In the genomic region with DNA sequence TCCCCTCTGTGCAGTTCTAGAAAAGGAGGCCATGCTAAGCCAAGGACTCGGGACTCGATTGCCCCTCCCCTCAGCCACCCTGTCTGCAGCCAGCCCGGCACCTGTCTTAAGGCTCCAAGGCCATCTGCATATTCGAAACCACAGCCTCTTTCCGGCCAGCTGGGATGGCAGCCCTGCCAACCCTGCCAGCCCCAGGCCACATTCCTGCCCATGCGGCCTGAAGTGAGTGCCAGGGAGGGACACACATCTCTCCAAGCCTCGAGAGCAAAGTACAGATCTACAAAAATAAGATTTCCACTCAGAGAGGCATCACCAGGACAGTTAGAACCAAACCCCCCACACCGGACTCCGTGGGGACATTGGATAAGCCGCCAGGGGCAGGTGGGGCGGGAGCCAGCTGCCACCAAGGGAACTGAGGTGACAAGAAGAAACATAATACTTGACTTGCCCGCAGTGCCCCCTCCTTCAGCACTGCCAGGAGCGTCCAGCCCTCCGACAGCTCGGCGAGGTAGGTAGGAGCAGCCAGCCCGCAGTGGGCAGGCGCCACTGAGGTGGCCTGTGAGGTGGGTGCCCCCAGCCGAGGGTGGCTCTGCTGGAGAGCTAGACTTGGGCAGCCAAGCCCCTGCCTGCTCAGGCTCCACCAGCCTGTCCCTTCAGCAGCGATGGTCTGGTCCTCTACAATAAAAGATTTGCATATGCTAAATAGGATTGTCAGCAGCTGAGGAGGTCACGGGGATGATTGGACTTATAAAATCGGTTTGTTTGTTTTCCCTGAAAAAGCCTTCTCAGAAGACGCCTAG, we compare ENCODE assay signal across 9 mouse cellular contexts. TPM values are rescaled to one million over a fixed set of nuclear protein-coding genes. Genes with fewer than 3 reads are reported as not detected.
DNase-seq lines count a peak whose midpoint lies in the region; ATAC-seq lines count a peak whose summit lies in the region.
"Had no signal": no experiment of that assay in that cellular context is flagged by ENCODE, and none has a peak within 500 bp of the region (broad histone marks: within the 10 kb centered on the region; RNA-seq: fewer than 3 reads in every experiment).

No protein-coding gene starts in this region.

- H3K27ac ChIP-seq in midbrain, embryonic 12.5 days (replicated peaks) = no peak overlapping the region
- H3K27ac ChIP-seq in midbrain, embryonic 15.5 days = no peak overlapping the region
- H3K27ac ChIP-seq: limb, embryonic 12.5 days had no signal

- ATAC-seq in midbrain, embryonic 12.5 days (ENCODE audit: low FRiP score, low read depth) = 0 out of 2 replicates have a peak, but pooled peaks have one; percentile 12
- no peak for ATAC-seq in midbrain, embryonic 15.5 days (replicated peaks)
- peak; percentile 25; the same call in 1 of the 2 replicates for ATAC-seq in common myeloid progenitor, adult 5-6 weeks (replicated peaks; ENCODE audit: low read depth, poor library complexity, severe bottlenecking)
- no peak for ATAC-seq in megakaryocyte, adult 5-6 weeks (ENCODE audit: poor library complexity, severe bottlenecking)
- no peak for ATAC-seq in erythroblast, adult 5-6 weeks (replicated peaks; ENCODE audit: low FRiP score, poor library complexity, severe bottlenecking)

- H3K27me3 ChIP-seq in midbrain, embryonic 12.5 days = 0 out of 2 replicates have a peak, but pooled peaks cover 7% of the 10 kb centered on the region
- no peaks in the 10 kb centered on the region for H3K27me3 ChIP-seq in midbrain, embryonic 15.5 days (replicated peaks)
- H3K27me3 ChIP-seq: limb, embryonic 12.5 days had no signal

- H3K4me1 ChIP-seq in midbrain, embryonic 12.5 days = peaks cover 6% of the 10 kb centered on the region; the same call in 1 of the 2 replicates
- peaks cover 6% of the 10 kb centered on the region; the same call in 1 of the 2 replicates for H3K4me1 ChIP-seq in midbrain, embryonic 15.5 days

- H3K9me3 ChIP-seq in midbrain, embryonic 12.5 days = no peaks in the 10 kb centered on the region
- no peaks in the 10 kb centered on the region for H3K9me3 ChIP-seq in midbrain, embryonic 15.5 days
- H3K9me3 ChIP-seq: limb, embryonic 12.5 days had no signal

- 48% methylated on average over 23 of the region's 23 CpGs for WGBS in midbrain, embryonic 12.5 days
- WGBS in midbrain, embryonic 15.5 days = 48% methylated on average over 23 of the region's 23 CpGs

- DNase-seq in heart, postnatal 4 days = peak; percentile 59
- peak; percentile 80 for DNase-seq in skeletal muscle tissue, adult 2 months (ENCODE audit: low read depth, low spot score)
- DNase-seq in liver = no peak

- H3K36me3 ChIP-seq in midbrain, embryonic 12.5 days = no peaks in the 10 kb centered on the region
- no peaks in the 10 kb centered on the region for H3K36me3 ChIP-seq in midbrain, embryonic 15.5 days (replicated peaks)
- H3K36me3 ChIP-seq: limb, embryonic 12.5 days had no signal

- no peak overlapping the region for H3K9ac ChIP-seq in midbrain, embryonic 12.5 days (replicated peaks)
- H3K9ac ChIP-seq in midbrain, embryonic 15.5 days = no peak overlapping the region
- H3K9ac ChIP-seq: limb, embryonic 12.5 days had no signal

- no peak overlapping the region for H3K4me3 ChIP-seq in midbrain, embryonic 12.5 days
- H3K4me3 ChIP-seq in midbrain, embryonic 15.5 days = no peak overlapping the region
- H3K4me3 ChIP-seq: limb, embryonic 12.5 days had no signal

- no peak overlapping the region for H3K4me2 ChIP-seq in midbrain, embryonic 12.5 days (replicated peaks)
- no peak overlapping the region for H3K4me2 ChIP-seq in midbrain, embryonic 15.5 days
- H3K4me2 ChIP-seq: limb, embryonic 12.5 days had no signal

RNA-seq across cellular contexts. Expression of a gene that starts 39.0 kb away (rescaled TPM):
- 38.1 and 45.1 TPM in 2 replicates for polyA plus RNA-seq in midbrain, embryonic 12.5 days (2016; fragmentation: Nextera tagmentation; extraction: Ambion mirVana)
- 53.3 and 53.4 TPM in 2 replicates for polyA plus RNA-seq in midbrain, embryonic 15.5 days (2015; fragmentation: Nextera tagmentation; extraction: Ambion mirVana)
- total RNA-seq in common myeloid progenitor, adult 5-6 weeks (2017) = 5.7 and 6.9 TPM in 2 replicates
- total RNA-seq in heart, postnatal 4 days (2021) = 1 to 10 TPM; 4.2 to 4.5 TPM
- 3.5 and 5.9 TPM in 2 replicates for total RNA-seq in megakaryocyte, adult 5-6 weeks (2015)
- total RNA-seq in megakaryocyte, adult 5-6 weeks (2017) = 2.1 and 3.0 TPM in 2 replicates
- total RNA-seq in erythroblast, adult 5-6 weeks (2015; ENCODE audit: low replicate concordance) = 1.5 TPM in 2 replicates
- 0.70 and 0.77 TPM in 2 replicates for total RNA-seq in erythroblast, adult 5-6 weeks (2017; ENCODE audit: low replicate concordance)

Comparison
In these comparisons a context has a peak if more than half of its experiments do, and no peak if none do; other contexts are left out.
1. ATAC-seq: peak in midbrain, embryonic 12.5 days (single experiment) and common myeloid progenitor, adult 5-6 weeks (single experiment); none in midbrain, embryonic 15.5 days (single experiment), megakaryocyte, adult 5-6 weeks (single experiment) and erythroblast, adult 5-6 weeks (single experiment).